Mouse (Mus musculus): ENCODE results near the gene Nqo1.

DNA sequence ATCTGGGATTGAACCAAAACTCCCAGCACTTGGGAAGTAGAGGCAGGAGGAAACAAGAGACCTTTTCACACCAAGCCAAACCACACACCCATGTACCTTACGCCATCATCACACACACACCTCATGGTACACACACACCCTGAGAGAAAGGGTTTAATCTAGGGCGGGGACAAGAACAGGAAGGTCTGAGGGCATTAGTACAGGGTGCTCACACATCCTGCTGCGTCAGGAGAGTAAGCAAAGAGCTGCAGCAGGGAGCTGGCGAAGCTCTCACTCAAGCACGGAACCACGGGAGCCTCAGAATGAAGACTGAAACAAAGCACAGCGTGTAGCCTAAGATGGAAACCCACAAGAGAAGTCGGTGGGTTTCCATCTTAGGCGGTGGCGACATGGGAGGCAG, 10.9 kb upstream of the Nqo1 start:
- TF ChIP-seq POLR2A (IDR thresholded peaks at IDR 0.05; ENCODE audit: insufficient read depth, low read length): no peak
- no peak for TF ChIP-seq CTCF (IDR thresholded peaks at IDR 0.05; ENCODE audit: low read depth, low read length)

Data from ES-Bruce4 (cell line).